Mouse (Mus musculus) testis, postnatal 10 days (tissue): ENCODE data around the gene Rrp15.

Experiments used
- DNase-seq: peaks from one replicate; pipeline ENCODE4 v3.0.0; 2021; ENCODE audit warnings: low spot score

Rrp15 gene

DNA sequence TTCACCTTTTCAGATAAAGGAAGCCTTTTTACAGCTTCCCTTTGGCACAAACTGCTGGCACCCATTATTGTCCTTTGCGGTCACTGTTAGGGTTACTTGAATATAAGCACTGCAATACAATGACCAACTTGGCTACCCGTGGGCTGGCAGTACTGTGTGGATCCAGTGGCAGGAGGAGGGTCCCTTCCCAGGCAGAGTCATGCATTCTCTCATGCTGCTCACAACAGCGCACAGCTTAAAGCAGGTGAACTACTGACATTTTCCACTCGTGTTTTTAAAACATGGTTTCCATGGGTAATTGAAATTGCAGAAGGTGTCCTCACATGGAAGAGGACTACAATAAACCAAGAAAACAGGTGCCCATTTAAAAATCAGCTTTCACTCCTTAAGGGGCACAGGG is 34.9 kb downstream of the Rrp15 start:
- peak; percentile 24 for DNase-seq

DNA sequence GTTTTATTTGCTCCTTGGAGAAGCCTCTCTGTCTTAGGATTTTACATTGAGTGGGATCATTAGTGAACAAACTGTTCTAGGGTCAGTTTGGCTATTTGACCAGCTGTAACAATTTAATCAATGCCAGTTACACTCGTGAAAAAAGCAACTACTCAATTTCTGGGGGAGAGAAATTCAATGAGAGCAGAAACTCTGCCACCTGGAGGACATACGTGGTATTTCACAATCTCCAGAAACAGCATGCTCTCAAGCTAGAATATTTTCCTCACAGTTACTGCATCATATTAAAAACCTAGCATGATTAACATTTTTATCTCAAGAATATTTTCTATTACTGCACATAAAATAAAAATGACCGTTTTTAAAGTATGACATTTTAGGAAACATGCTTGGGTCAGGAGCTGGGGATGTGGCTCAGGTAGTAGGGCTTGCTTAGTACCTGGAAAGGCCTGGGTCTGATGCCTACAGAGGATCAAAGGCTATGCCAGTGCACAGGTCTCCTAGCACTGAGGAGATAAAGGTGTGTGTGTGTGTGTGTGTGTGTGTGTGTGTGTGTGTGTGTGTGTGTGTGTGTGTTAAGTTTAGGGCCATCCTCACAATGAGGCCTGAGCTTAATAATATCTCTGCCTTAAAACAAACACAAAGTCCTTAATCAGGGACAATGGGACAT is 36.2 kb downstream of the Rrp15 start:
- DNase-seq, result peak; percentile 64

- DNase-seq, result no peak
These were observed 43.3 kb downstream of the Rrp15 start, which contains the start of gene Tgfb2 for GRCm38 (mm10) chr1:186705915-186706248. Gene Tgfb2 (minus strand): TSS chr1:186705989.

GRCm38 (mm10) chr1:186705203-186705914 is 43.8 kb downstream of the Rrp15 start:
- peak; percentile 77 for DNase-seq

DNA sequence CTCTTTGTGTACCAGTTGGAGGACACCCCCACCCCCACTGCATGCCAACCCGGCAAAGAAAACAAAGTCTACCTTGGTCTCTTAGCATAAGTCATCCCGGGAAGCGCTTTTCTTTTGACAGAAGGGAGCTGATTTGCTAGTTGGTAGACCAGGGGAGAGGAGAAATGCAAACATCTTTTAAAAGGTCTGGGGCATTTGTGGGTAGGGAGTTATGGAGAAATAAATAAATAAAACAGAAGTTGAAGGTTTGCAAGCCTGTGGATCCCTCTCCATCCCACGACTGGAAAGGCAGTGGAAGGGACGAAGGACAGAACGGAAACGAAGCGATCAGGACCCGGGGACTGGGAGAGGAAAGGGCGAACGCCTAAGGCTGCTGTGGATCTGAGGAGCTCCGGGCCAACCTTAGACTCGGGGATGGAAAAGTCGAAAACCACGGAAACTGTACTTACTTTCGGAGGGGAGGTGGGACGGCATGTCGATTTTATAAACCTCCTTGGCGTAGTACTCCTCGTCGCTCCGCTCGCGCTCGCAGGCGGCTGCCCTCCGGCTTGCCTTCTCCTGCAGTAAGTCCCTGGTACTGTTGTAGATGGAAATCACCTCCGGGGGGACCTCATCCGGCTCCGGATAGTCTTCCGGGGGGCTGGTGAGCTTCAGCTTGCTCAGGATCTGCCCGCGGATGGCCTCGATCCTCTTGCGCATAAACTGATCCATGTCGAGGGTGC is 45.0 kb downstream of the Rrp15 start:
- DNase-seq, result peak; percentile 45

DNA sequence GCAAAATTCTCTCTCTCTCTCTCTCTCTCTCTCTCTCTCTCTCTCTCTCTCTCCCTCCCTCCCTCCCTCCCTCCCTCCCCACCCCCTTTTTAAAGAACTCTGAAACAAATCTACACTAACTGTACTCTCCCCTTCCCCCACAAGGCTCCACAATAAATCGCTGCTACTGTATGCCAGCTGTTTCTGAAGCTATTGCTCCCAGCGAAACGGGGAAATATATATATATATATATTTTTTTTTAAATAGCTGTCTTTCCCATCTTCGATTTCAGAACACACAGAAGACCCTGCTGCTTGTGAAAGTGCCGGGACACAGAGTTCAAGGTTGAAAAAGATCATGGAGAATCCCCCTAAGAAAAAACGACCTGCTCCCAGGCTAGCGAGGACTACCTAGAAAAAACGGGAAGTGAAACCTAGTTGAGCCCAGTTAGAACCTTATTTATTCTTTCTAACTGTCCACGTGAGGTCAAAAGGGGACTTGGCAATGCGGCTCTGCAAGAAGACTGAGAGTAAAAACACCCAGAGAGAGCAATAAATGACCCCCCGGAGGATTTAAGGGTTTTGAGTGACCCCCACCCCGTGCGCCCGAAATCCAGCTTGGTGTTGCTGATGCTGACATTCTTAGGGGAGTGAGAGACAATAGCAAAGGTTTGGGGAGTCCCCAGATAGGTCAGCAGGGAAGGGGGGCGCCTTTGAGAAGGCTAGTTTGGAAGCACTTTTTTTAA is 45.7 kb downstream of the Rrp15 start:
- no peak for DNase-seq

- DNase-seq, result no peak
These were observed 46.5 kb downstream of the Rrp15 start for GRCm38 (mm10) chr1:186702391-186703255.

DNA sequence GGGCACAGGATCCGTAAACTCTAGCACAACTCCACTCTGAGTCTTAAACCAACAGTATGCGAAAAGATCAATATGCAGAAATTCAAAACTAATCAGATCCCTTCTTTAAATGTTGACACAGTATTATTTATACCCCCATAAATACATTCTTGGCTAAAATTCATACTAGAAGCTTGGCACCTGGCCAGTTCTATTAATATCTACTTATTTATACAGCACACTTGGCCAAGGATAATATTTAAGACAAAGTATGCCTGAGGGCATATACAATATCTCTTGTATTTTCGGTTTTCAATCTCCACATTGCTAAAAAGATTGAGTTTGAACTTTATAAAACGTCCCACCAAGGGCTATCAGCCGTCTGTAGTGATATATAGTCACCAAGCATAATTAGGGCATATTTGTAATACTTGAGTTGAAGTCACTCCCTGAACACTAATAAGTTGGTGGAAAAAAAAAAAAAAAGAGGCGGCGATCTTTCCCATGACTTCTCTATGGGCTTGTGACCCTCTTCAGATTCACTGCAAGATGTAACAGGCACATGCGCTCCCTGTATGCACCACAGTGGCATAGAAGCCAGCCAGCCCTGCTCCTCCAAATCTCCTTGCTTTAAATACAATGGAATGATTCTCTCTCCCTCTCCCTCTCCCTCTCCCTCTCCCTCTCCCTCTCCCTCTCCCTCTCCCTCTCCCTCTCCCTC is 47.8 kb downstream of the Rrp15 start:
- DNase-seq, result no peak

DNA sequence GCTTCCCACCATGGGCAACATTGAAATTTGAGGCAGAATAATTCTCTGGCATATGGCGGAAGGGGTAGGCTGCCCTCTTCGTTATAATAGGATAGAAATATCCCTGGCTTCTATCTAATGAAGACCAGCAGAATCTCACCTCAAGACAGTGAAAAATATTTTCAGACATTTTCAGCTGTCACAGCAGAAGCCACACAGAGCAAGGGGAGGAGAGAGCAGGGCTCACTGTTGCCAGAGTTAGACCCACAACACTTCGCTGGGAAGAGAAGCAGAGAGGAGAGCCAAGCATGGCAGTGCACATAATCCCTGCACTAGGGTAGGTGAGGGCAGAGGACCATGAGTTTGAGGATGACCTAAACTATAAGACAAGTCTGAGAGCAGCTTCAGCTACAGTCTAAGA is 48.7 kb downstream of the Rrp15 start:
- no peak for DNase-seq

DNA sequence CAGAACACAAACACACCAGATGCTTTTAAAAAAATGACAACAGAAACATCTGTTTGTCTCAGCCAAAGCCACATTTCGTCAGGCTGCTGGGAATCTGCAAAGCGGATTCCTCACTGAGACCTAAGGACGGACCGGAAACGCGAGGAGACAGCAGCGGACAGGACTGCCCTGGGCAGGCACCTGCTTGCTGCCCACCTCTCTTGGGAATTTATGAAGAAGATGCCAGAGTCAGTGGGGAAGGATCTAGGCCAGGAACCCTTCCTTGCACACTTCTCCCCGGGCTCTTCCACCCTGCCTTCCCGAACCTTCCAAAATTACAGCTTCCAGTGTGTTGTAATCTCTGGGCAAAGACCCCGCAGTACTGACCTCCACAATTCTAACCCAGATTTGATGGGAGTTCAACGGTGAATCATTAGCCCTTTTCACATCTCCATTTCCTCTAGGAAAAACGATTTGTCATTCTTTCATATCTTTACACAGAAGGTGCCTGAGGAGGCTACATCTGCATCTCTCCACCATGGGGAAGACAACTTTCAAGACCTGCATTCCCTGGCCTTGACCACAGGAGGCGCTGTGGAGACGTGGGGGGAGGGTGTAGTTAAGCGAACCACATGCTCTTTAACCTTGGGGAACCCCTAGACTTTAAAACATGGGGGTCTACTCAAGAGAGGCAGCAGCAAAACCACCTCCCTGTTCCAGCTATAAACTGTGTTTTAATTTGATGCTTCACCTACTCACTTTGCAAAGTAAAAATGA is 50.4 kb downstream of the Rrp15 start:
- DNase-seq, result no peak

GRCm38 (mm10) chr1:186696231-186696630 is 52.9 kb downstream of the Rrp15 start:
- DNase-seq, result no peak

DNA sequence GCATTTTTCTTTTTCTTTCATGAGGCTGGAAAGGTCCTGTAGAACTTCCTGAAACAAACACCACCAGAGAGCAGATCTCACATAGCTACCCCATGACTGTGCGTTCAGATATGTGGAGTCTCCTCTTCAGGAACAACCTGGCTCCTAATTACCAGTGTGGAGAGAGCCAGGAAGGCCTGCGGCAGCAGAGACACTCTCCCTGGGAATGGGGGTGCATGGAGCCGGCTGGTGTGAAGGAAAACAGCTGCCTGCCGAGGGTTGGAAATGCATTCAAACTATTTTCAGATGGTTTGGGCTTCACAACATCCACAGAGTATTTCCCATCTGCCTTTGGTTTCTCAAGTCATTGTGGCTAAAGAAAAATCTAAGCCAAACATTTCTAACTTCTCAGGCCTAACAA is 53.8 kb downstream of the Rrp15 start:
- DNase-seq, result no peak

GRCm38 (mm10) chr1:186692370-186692769 is 56.8 kb downstream of the Rrp15 start:
- DNase-seq, result no peak

- DNase-seq, result no peak
These were observed 57.5 kb downstream of the Rrp15 start for GRCm38 (mm10) chr1:186691708-186692107.

- no peak for DNase-seq
These were observed 65.1 kb downstream of the Rrp15 start for GRCm38 (mm10) chr1:186684041-186684440.

DNA sequence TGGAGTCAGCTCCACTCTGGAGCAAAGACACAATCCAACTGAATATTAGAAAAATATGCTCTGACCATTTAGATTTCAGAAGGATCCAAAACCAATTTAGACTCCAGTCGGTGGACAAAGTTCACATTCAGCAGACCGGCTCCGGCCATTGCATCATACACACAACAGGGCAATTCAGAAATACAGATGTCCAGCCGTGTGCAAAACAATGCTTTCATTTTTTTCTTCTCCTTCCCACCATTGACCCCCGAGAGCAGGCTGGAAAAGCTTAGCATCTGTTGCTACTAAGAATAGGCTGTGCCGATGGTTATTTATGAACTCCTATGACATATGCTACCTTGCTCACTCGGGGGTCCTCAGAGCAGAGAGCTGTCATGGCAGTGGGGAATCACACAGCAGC is 66.6 kb downstream of the Rrp15 start:
- no peak for DNase-seq

DNA sequence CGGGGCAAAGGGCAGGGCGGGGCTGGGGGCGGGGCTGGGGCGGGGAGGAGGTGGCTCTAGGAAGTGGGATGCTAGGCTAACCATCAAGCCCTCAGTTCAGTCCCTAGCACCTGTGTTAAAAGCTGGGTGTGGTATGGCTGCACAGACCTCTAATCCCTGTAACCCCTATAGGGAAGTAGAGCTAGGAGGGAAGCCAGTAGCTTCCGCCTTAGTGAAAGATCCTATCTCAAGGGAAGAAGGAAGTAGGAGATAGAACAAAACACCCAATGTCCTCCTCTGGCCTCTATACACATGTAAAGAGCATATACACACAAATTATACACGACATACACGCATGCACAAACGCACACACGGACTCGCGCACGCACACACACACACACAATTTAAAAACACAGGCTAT is 71.5 kb downstream of the Rrp15 start:
- no peak for DNase-seq

- no peak for DNase-seq
These were observed 73.0 kb downstream of the Rrp15 start for GRCm38 (mm10) chr1:186676199-186676598.

DNA sequence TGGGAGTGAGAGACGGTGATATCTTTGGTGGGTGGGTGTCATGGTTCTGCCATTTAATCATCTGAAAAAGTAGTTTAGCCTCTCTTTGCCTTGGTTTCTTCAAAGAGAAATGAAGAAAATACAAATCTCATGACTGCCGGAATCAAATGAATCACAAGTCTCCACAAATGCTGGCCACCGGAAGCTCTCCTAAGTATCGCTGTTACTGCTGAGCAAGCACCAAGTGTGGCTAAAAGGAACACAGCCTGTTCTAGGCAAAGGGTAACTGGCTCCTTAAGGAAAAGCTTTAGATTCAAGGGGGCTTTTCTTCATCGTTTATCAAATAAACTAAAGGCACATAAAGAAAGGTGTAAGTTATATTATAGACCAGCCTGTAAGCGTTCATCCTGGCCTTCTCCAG is 73.9 kb downstream of the Rrp15 start:
- no peak for DNase-seq

GRCm38 (mm10) chr1:186674621-186675020 is 74.5 kb downstream of the Rrp15 start:
- DNase-seq, result no peak
